Mouse (Mus musculus): Measurements from ENCODE around the gene Rnf185.

Gene Rnf185

GRCm38 (mm10) chr11:3444875-3445274 is 7.3 kb downstream of the Rnf185 start:
- no peak for DNase-seq (ENCODE audit: low spot score in 2 of 2)

- no peak for DNase-seq (ENCODE audit: low spot score in 2 of 2)
Measured at GRCm38 (mm10) chr11:3443091-3443490, 9.1 kb downstream of the Rnf185 start.

- DNase-seq (ENCODE audit: low spot score in 2 of 2): no peak
Measured at GRCm38 (mm10) chr11:3442677-3443076, 9.5 kb downstream of the Rnf185 start.

- no peak for DNase-seq (ENCODE audit: low spot score in 2 of 2)
Measured at GRCm38 (mm10) chr11:3441696-3442443, 10.3 kb downstream of the Rnf185 start.

- no peak for DNase-seq (ENCODE audit: low spot score in 2 of 2)
Measured at GRCm38 (mm10) chr11:3437621-3438020, 14.5 kb downstream of the Rnf185 start.

- DNase-seq (ENCODE audit: low spot score in 2 of 2): no peak
Measured at GRCm38 (mm10) chr11:3433809-3434208, 18.4 kb downstream of the Rnf185 start.

- no peak for DNase-seq (ENCODE audit: low spot score in 2 of 2)
Measured at GRCm38 (mm10) chr11:3431976-3432603, 20.1 kb downstream of the Rnf185 start.

GRCm38 (mm10) chr11:3431515-3431914 is 20.6 kb downstream of the Rnf185 start:
- DNase-seq (ENCODE audit: low spot score in 2 of 2): no peak

GRCm38 (mm10) chr11:3428632-3429031 is 23.5 kb downstream of the Rnf185 start:
- DNase-seq (ENCODE audit: low spot score in 2 of 2): no peak

- no peak for DNase-seq (ENCODE audit: low spot score in 2 of 2)
Measured at GRCm38 (mm10) chr11:3427697-3428230, 24.4 kb downstream of the Rnf185 start.

GRCm38 (mm10) chr11:3422242-3422641 is 29.9 kb downstream of the Rnf185 start:
- DNase-seq (ENCODE audit: low spot score in 2 of 2): no peak

- DNase-seq (ENCODE audit: low spot score in 2 of 2): no peak
Measured at GRCm38 (mm10) chr11:3418741-3419140, 33.4 kb downstream of the Rnf185 start.

GRCm38 (mm10) chr11:3417795-3418194 is 34.4 kb downstream of the Rnf185 start:
- no peak for DNase-seq (ENCODE audit: low spot score in 2 of 2)

GRCm38 (mm10) chr11:3416399-3416798 is 35.8 kb downstream of the Rnf185 start:
- DNase-seq (ENCODE audit: low spot score in 2 of 2): no peak

- no peak for DNase-seq (ENCODE audit: low spot score in 2 of 2)
Measured at GRCm38 (mm10) chr11:3412111-3412510, 40.1 kb downstream of the Rnf185 start.

- DNase-seq (ENCODE audit: low spot score in 2 of 2): peak; percentile 89 to 91
Measured at GRCm38 (mm10) chr11:3408997-3409732, 43.0 kb downstream of the Rnf185 start, which contains the start of gene Limk2. Limk2 (minus strand) TSS chr11:3409189.

GRCm38 (mm10) chr11:3408131-3408996 is 43.8 kb downstream of the Rnf185 start:
- no peak for DNase-seq (ENCODE audit: low spot score in 2 of 2)

- DNase-seq (ENCODE audit: low spot score in 2 of 2): no peak
Measured at GRCm38 (mm10) chr11:3404287-3405047, 47.7 kb downstream of the Rnf185 start.

- DNase-seq (ENCODE audit: low spot score in 2 of 2): no peak
Measured at GRCm38 (mm10) chr11:3403024-3403423, 49.1 kb downstream of the Rnf185 start.

- no peak for DNase-seq (ENCODE audit: low spot score in 2 of 2)
Measured at GRCm38 (mm10) chr11:3398318-3398717, 53.8 kb downstream of the Rnf185 start.

- no peak for DNase-seq (ENCODE audit: low spot score in 2 of 2)
Measured at GRCm38 (mm10) chr11:3396562-3396961, 55.6 kb downstream of the Rnf185 start.
